Mouse (Mus musculus) kidney, adult 2 months (tissue): ENCODE results near the gene Gm10722.
"Not testable (repeated sequence)": the region's sequence is repeated elsewhere in the genome, so short reads cannot be mapped to it uniquely, and the experiment has no call there.

Experiments
- CTCF ChIP-seq: fragments of 200-500 bp; conservative IDR thresholded peaks from 2 replicates; pipeline ENCODE4 v1.5.1; 2011; ENCODE audit warnings: low read depth, mild to moderate bottlenecking, control low read depth, low read length, moderate library complexity, mixed read lengths; ENCODE audit not compliant: insufficient read depth, insufficient read length
- POLR2A ChIP-seq: fragments of 200-500 bp; IDR thresholded peaks from one replicate; pipeline ENCODE4 v1.6.1; 2011; ENCODE audit warnings: low read depth, low read length, control low read depth

- not testable (repeated sequence) for TF ChIP-seq CTCF, POLR2A
Measured at GRCm38 (mm10) chr9:3007272-3007671, 6.5 kb downstream of the Gm10722 start.
